Mouse (Mus musculus) embryo, embryonic 10.5 days (tissue): Measurements from ENCODE around the gene Cald1.

ENCODE experiments used
- DNase-seq: peaks from one replicate; pipeline ENCODE4 v3.0.0-alpha.2; 2015; ENCODE audit warnings: low spot score

Cald1 gene

GRCm38 (mm10) chr6:34668739-34669254 is 70.5 kb downstream of the Cald1 start:
- DNase-seq, result no peak

- DNase-seq, result no peak
Measured at GRCm38 (mm10) chr6:34671355-34671754, 73.1 kb downstream of the Cald1 start.

GRCm38 (mm10) chr6:34674416-34674815 is 76.1 kb downstream of the Cald1 start:
- no peak for DNase-seq

GRCm38 (mm10) chr6:34674897-34675296 is 76.6 kb downstream of the Cald1 start:
- no peak for DNase-seq

- DNase-seq, result no peak
Measured at GRCm38 (mm10) chr6:34682126-34682525, 83.8 kb downstream of the Cald1 start.

- peak; percentile 67 for DNase-seq
Measured at GRCm38 (mm10) chr6:34684886-34685285, 86.6 kb downstream of the Cald1 start.

- DNase-seq, result no peak
Measured at GRCm38 (mm10) chr6:34688971-34689370, 90.7 kb downstream of the Cald1 start.

GRCm38 (mm10) chr6:34691416-34691815 is 93.1 kb downstream of the Cald1 start:
- no peak for DNase-seq

GRCm38 (mm10) chr6:34694096-34694495 is 95.8 kb downstream of the Cald1 start:
- no peak for DNase-seq

- DNase-seq, result no peak
Measured at GRCm38 (mm10) chr6:34703421-34704120, 105.3 kb downstream of the Cald1 start.

- no peak for DNase-seq
Measured at GRCm38 (mm10) chr6:34707521-34707920, 109.2 kb downstream of the Cald1 start.

GRCm38 (mm10) chr6:34708650-34709265 is 110.5 kb downstream of the Cald1 start:
- DNase-seq, result no peak

- DNase-seq, result peak; percentile 89
Measured at GRCm38 (mm10) chr6:34709289-34709688, 111.0 kb downstream of the Cald1 start.

GRCm38 (mm10) chr6:34709946-34710682 is 111.8 kb downstream of the Cald1 start:
- DNase-seq, result peak; percentile 74

GRCm38 (mm10) chr6:34710848-34711247 is 112.5 kb downstream of the Cald1 start:
- peak; percentile 46 for DNase-seq

- DNase-seq, result no peak
Measured at GRCm38 (mm10) chr6:34711620-34712019, 113.3 kb downstream of the Cald1 start.

- DNase-seq, result no peak
Measured at GRCm38 (mm10) chr6:34713169-34713568, 114.9 kb downstream of the Cald1 start.

GRCm38 (mm10) chr6:34713777-34714176 is 115.5 kb downstream of the Cald1 start:
- no peak for DNase-seq

GRCm38 (mm10) chr6:34714612-34715011 is 116.3 kb downstream of the Cald1 start:
- DNase-seq, result no peak

- DNase-seq, result no peak
Measured at GRCm38 (mm10) chr6:34716206-34716887, 118.0 kb downstream of the Cald1 start.

- peak; percentile 52 for DNase-seq
Measured at GRCm38 (mm10) chr6:34716888-34717635, 118.8 kb downstream of the Cald1 start.
